Mouse (Mus musculus): ENCODE measurements at regions not wholly inside any gene's neighbourhood (a gene's known extent, or its start where the extent isn't known, plus 50 kb on each side); places are given as distances from the start of the nearest gene placed in this dataset.
A peak's percentile ranks its signal among the peaks of the same experiment; 100 is the strongest.
"Not testable (repeated sequence)": the region's sequence is repeated elsewhere in the genome, so short reads cannot be mapped to it uniquely, and the experiment has no call there.

DNA sequence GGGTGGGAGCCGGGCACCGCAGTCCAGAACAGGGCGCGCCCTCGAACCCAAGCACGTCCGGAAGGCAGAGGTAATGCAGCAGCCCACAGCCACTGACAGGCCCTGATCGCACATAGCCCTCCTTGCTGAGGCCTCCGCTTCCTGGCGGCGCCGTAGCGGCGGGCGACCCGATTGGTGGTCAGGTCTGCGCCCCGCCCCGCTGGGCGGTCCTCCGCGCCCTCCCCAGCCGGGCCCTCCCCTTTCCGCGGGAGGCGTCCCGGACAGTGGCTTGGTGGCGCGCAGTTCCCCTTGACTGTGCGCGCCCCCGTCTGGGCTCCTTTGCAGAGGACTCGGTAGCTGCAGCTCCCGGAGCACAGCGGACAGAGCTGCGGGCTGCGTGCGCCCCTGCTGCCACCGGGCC lies 375.5 kb upstream of the Asap2 start:
- WGBS: 3% methylated on average over 28 of the region's 39 CpGs
- peak; percentile 61 for DNase-seq (ENCODE audit: extremely low spot score, low spot score)
- H3K27ac ChIP-seq; H3K36me3 ChIP-seq (replicated peaks); H3K4me1 ChIP-seq; H3K27me3 ChIP-seq (ENCODE audit: poor library complexity, severe bottlenecking); H3K9me3 ChIP-seq: not testable (repeated sequence)
- peak overlapping the region; percentile 49 for H3K4me3 ChIP-seq
